Mouse (Mus musculus): ENCODE data around the gene Tff1. TPM values are rescaled to one million over a fixed set of nuclear protein-coding genes. Genes with fewer than 3 reads are reported as not detected.

Tff1 gene
- total and polyA plus RNA-seq, 3 experiments: not detected

- peak; percentile 36; the same call in 1 of the 2 replicates for TF ChIP-seq GATA1 (IDR thresholded peaks at IDR 0.05; ENCODE audit: low read depth, low read length)
- no peak for TF ChIP-seq E2F4 (IDR thresholded peaks at IDR 0.05; ENCODE audit: borderline replicate concordance, low read depth, low read length)
- no peak for TF ChIP-seq RCOR1 (IDR thresholded peaks at IDR 0.05; ENCODE audit: low read depth, low read length)
- no peak for TF ChIP-seq HCFC1 (IDR thresholded peaks at IDR 0.05; ENCODE audit: low read depth, low read length)
- peak; percentile 88 for TF ChIP-seq MYC (IDR thresholded peaks at IDR 0.05; ENCODE audit: low read depth, low read length)
Observed at GRCm38 (mm10) chr17:31207771-31208334, 42.8 kb upstream of the Tff1 start, which contains the start of gene Ubash3a (continued).

- Histone ChIP-seq H3K79me2 (ENCODE audit: control insufficient read depth, insufficient read depth, low read length, poor library complexity) (no peaks in the 10 kb centered on the region), H3K27ac (ENCODE audit: control insufficient read depth, low read depth, low read length) (no peak within 1 kb of the TSS), H3K9ac (ENCODE audit: control insufficient read depth, low read depth, low read length, poor library complexity, severe bottlenecking) (no peak within 1 kb of the TSS), H3K27me3 (ENCODE audit: control insufficient read depth in 1 of 2, insufficient read depth in 2 of 2, low read length in 2 of 2) (no peaks in the 10 kb centered on the region; a peak in 1 of 4 replicates), H3K4me3 (ENCODE audit: control insufficient read depth in 1 of 2, insufficient read depth in 1 of 2, low read depth in 2 of 2, low read length in 2 of 2) (no peak within 1 kb of the TSS), H3K4me1 (ENCODE audit: control insufficient read depth in 1 of 2, insufficient read depth in 2 of 2, low read length in 2 of 2) (peaks cover 0 to 4% of the 10 kb centered on the region in 2 experiments; a peak in 1 of 4 replicates), H3K9me3 (replicated peaks; ENCODE audit: insufficient read depth, low read length) (no peaks in the 10 kb centered on the region), H3K36me3 (ENCODE audit: control insufficient read depth in 1 of 2, insufficient read depth in 2 of 2, low read length in 2 of 2) (0 out of 4 replicates have a peak, but pooled peaks cover 0 to 2% of the 10 kb centered on the region in 2 experiments)
- TF ChIP-seq SMC3 (IDR thresholded peaks at IDR 0.05; ENCODE audit: low read depth, low read length): no peak
- TF ChIP-seq UBTF (IDR thresholded peaks at IDR 0.05; ENCODE audit: borderline replicate concordance, insufficient read depth, low read depth, low read length): no peak
- no peak for TF ChIP-seq RCOR1 (IDR thresholded peaks at IDR 0.05; ENCODE audit: low read depth, low read length)
- TF ChIP-seq TBP (IDR thresholded peaks at IDR 0.05; ENCODE audit: low read depth, low read length): no peak
- no peak for TF ChIP-seq ETS1 (IDR thresholded peaks at IDR 0.05; ENCODE audit: low read depth, low read length)
- TF ChIP-seq POLR2AphosphoS5 (IDR thresholded peaks at IDR 0.05; ENCODE audit: borderline replicate concordance, low read depth, low read length): no peak
- TF ChIP-seq CHD1 (IDR thresholded peaks at IDR 0.05; ENCODE audit: low read depth, low read length): no peak
- TF ChIP-seq TAL1 (IDR thresholded peaks at IDR 0.05; ENCODE audit: low read length): no peak
- no peak for TF ChIP-seq USF2 (IDR thresholded peaks at IDR 0.05; ENCODE audit: borderline replicate concordance in 1 of 2, insufficient read depth in 1 of 2, low read depth in 1 of 2, low read length in 2 of 2)
- TF ChIP-seq GATA1 (IDR thresholded peaks at IDR 0.05; ENCODE audit: low read depth, low read length): no peak
- TF ChIP-seq HCFC1 (IDR thresholded peaks at IDR 0.05; ENCODE audit: low read depth, low read length): no peak
- no peak for TF ChIP-seq ZKSCAN1 (IDR thresholded peaks at IDR 0.05; ENCODE audit: low read depth, low read length)
- TF ChIP-seq RAD21 (IDR thresholded peaks at IDR 0.05; ENCODE audit: low read depth, low read length): no peak
- no peak for TF ChIP-seq JUND (IDR thresholded peaks at IDR 0.05; ENCODE audit: low read depth, low read length)
- TF ChIP-seq E2F4 (IDR thresholded peaks at IDR 0.05; ENCODE audit: borderline replicate concordance, low read depth, low read length): no peak
- no peak for TF ChIP-seq MAZ (IDR thresholded peaks at IDR 0.05; ENCODE audit: low read depth, low read length)
- TF ChIP-seq MYC (IDR thresholded peaks at IDR 0.05; ENCODE audit: low read depth, low read length): no peak
- TF ChIP-seq TCF12 (IDR thresholded peaks at IDR 0.05; ENCODE audit: low read depth, low read length): no peak
- DNase-seq (ENCODE audit: low read depth, low spot score): no peak
Observed at GRCm38 (mm10) chr17:31198877-31199276, 33.8 kb upstream of the Tff1 start, which contains the start of gene Tmprss3. TSS of gene Tmprss3 (minus strand) at chr17:31198977.
